Mouse (Mus musculus) ES-E14 (cell line): Measurements from ENCODE around the gene Myh3.

Source experiments
- CHD2 ChIP-seq: IDR thresholded peaks from 2 replicates; pipeline ENCODE4 v1.6.1; 2014; ENCODE audit warnings: mild to moderate bottlenecking, low read depth, low read length, inconsistent platforms
- HCFC1 ChIP-seq: IDR thresholded peaks from 2 replicates; pipeline ENCODE4 v1.6.1; 2012; ENCODE audit warnings: low read length, inconsistent platforms, borderline replicate concordance; ENCODE audit not compliant: insufficient read depth
- ZNF384 ChIP-seq: IDR thresholded peaks from 2 replicates; pipeline ENCODE4 v1.6.1; 2012; ENCODE audit warnings: low read depth, low read length, inconsistent platforms

DNA sequence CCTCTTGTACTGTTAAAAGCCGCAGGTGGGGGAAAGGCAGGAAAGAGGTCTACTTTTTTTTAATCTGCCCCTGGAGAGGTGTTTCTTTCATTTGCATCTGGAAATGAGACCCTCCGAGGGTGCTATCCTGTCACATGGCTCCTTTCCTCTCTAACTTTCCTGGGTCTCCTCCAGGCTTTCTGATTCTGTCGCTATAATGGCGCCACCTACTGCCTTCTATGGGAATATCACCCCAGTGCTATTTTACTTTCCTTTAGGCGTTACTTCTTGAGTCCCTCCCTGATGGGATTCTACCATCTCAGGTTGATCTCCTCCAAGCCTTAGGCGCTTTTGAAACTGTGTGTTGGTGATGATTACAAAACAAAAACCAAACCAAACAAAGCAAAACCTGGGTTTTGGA is 22.1 kb downstream of the Myh3 start:
- TF ChIP-seq CHD2: no peak
- no peak for TF ChIP-seq ZNF384
- TF ChIP-seq HCFC1: no peak
